ENCODE assay signal across 27 mouse cellular contexts in genomic region chr11:3307875-3308274, GRCm38 (mm10).
"Had no signal": no experiment of that assay in that cellular context is flagged by ENCODE, and none has a peak within 500 bp of the region (broad histone marks: within the 10 kb centered on the region; RNA-seq: fewer than 3 reads in every experiment).

No protein-coding gene starts in this region.

- H3K27ac ChIP-seq: gastrocnemius, adult 2 months; heart, adult 2 months; heart, embryonic 13.5 days; heart, embryonic 15.5 days; hindbrain, embryonic 12.5 days; hindbrain, embryonic 14.5 days; intestine, embryonic 15.5 days; layer of hippocampus, adult 2 months; left cerebral cortex, adult 2 months; limb, embryonic 10.5 days; limb, embryonic 12.5 days; liver, embryonic 12.5 days had no signal

- H3K4me2 ChIP-seq: heart, embryonic 11.5 days; heart, embryonic 13.5 days; heart, embryonic 15.5 days; hindbrain, embryonic 12.5 days; hindbrain, embryonic 14.5 days; intestine, embryonic 15.5 days; limb, embryonic 12.5 days; liver, embryonic 12.5 days had no signal

- H3K27me3 ChIP-seq: heart, embryonic 13.5 days; heart, embryonic 15.5 days; hindbrain, embryonic 12.5 days; intestine, embryonic 15.5 days; limb, embryonic 12.5 days; liver, embryonic 12.5 days had no signal

- H3K9me3 ChIP-seq: heart, embryonic 13.5 days; heart, embryonic 15.5 days; hindbrain, embryonic 12.5 days; intestine, embryonic 15.5 days; limb, embryonic 10.5 days; limb, embryonic 12.5 days; liver, embryonic 12.5 days had no signal

- H3K9ac ChIP-seq: heart, embryonic 13.5 days; heart, embryonic 15.5 days; hindbrain, embryonic 12.5 days; hindbrain, embryonic 14.5 days; intestine, embryonic 15.5 days; limb, embryonic 12.5 days; liver, embryonic 12.5 days had no signal

- H3K4me1 ChIP-seq: limb, embryonic 10.5 days had no signal

- DNase-seq: gastrocnemius, adult 2 months; gastrocnemius, postnatal 10 days; gastrocnemius, postnatal 25 days; heart, adult 11 months; heart, adult 2 months; heart, postnatal 14 days; heart, postnatal 36 days; kidney, adult 18-20 months; kidney, adult 8-10 months; kidney, postnatal 10 days; kidney, postnatal 25 days; kidney, postnatal 4 days; liver had no signal

- H3K4me3 ChIP-seq: gastrocnemius, adult 2 months; heart, adult 2 months; heart, embryonic 13.5 days; heart, embryonic 15.5 days; hindbrain, embryonic 12.5 days; intestine, embryonic 15.5 days; layer of hippocampus, adult 2 months; left cerebral cortex, adult 2 months; limb, embryonic 10.5 days; limb, embryonic 12.5 days; liver, embryonic 12.5 days had no signal

- ATAC-seq: hindbrain, embryonic 16.5 days; inflammation-experienced regulatory T-cells, adult 6 months; intestine, embryonic 15.5 days; intestine, postnatal 0 days; liver, embryonic 12.5 days had no signal
